Mouse (Mus musculus) MEL (cell line): Measurements from ENCODE around the gene Ghr.

Source experiments
- CTCF ChIP-seq, 3 experiments: IDR thresholded peaks in 2 of 3; conservative IDR thresholded peaks in 1 of 3; 2 replicates each; pipeline ENCODE4 v1.5.1; 2011 to 2012; ENCODE audit warnings: low read length in 3 of 3, low read depth in 2 of 3, mild to moderate bottlenecking in 2 of 3, improper control_type of control experiment in 1 of 3, inconsistent platforms in 1 of 3, mixed read lengths in 1 of 3, moderate library complexity in 1 of 3; ENCODE audit not compliant: control insufficient read depth in 1 of 3, insufficient read depth in 1 of 3, poor library complexity in 1 of 3, severe bottlenecking in 1 of 3
- EP300 ChIP-seq, 2 experiments: IDR thresholded peaks; 2 replicates each; pipeline ENCODE4 v1.6.1; 2011; ENCODE audit warnings: improper control_type of control experiment in 2 of 2, low read length in 2 of 2, low read depth in 1 of 2, mild to moderate bottlenecking in 1 of 2
- RAD21 ChIP-seq: IDR thresholded peaks from 2 replicates; pipeline ENCODE4 v1.6.1; 2011; ENCODE audit warnings: mild to moderate bottlenecking, low read depth, low read length, improper control_type of control experiment

DNA sequence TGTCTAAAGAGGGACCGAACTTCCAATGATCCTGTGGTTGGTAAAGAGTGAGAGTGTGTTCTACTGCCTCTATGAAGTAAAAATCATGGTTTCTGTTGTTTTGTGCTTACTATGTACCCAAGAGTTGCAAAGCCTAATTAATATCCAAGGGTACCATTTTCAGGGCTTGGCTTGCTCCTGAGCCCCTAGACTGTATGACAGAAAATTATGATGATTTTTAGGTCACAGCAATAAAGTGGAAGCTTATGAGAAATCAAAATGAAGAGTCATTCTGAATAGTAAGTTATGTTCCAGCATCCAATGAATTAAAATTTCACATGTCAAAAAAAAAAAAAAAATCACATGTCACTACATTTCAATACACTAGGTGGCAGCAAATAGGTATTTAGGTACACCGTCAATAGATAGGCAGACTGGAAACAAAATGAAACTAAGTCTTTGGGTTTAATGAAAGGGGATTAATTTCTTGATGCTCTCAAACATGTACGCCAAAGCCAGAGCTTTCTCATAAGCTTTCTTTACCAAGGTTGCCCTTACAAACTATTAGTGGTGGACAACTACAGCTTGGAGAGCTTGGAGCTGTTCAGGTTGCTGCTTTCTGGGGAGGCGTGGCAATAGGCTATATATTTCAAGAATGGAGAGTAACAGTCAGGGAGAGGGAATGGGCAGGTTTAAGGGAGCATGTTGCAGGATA is 227.1 kb downstream of the Ghr start:
- peak; percentile 67 for TF ChIP-seq RAD21
- TF ChIP-seq EP300 (IDR thresholded peaks at IDR 0.05; ENCODE audit: low read depth in 1 of 2, low read length in 2 of 2) = no peak
- TF ChIP-seq CTCF (IDR thresholded peaks at IDR 0.05 in 2 of 3, conservative IDR thresholded peaks at IDR 0.05 in 1 of 3; ENCODE audit: control insufficient read depth in 1 of 3, insufficient read depth in 1 of 3, low read depth in 2 of 3, low read length in 3 of 3, poor library complexity in 1 of 3, severe bottlenecking in 1 of 3) = peak in 2 of 3 experiments; percentile 8 to 70; a peak in 2 of 6 replicates
